Mouse (Mus musculus) heart, embryonic 10.5 days (tissue): ENCODE data around the gene Ghrh. TPM values are rescaled to one million over a fixed set of nuclear protein-coding genes. Genes with fewer than 3 reads are reported as not detected.
A peak's percentile ranks its signal among the peaks of the same experiment; 100 is the strongest.

Experiments
- DNase-seq: peaks from one replicate; pipeline ENCODE4 v3.0.0-alpha.2; 2017; ENCODE audit warnings: low spot score
- H3K27ac ChIP-seq: fragments of 300-500 bp; sonication (generic); 2 replicates; pipeline ENCODE4 v1.5.1; 2016; ENCODE audit warnings: mild to moderate bottlenecking
- H3K27me3 ChIP-seq: fragments of 300-500 bp; sonication (generic); 2 replicates; pipeline ENCODE4 v1.6.1; 2016; ENCODE audit warnings: mild to moderate bottlenecking; ENCODE audit not compliant: poor library complexity, insufficient read depth, severe bottlenecking
- H3K36me3 ChIP-seq: fragments of 300-500 bp; sonication (generic); 2 replicates; pipeline ENCODE4 v1.6.1; 2016; ENCODE audit warnings: mild to moderate bottlenecking, moderate library complexity
- H3K4me1 ChIP-seq: fragments of 300-500 bp; sonication (generic); 2 replicates; pipeline ENCODE4 v1.6.1; 2016; ENCODE audit warnings: mild to moderate bottlenecking
- H3K4me3 ChIP-seq: fragments of 300-500 bp; sonication (generic); 2 replicates; pipeline ENCODE4 v1.5.1; 2016; ENCODE audit warnings: mild to moderate bottlenecking, moderate library complexity
- H3K9me3 ChIP-seq: fragments of 300-500 bp; sonication (generic); 2 replicates; pipeline ENCODE4 v1.6.1; 2016; ENCODE audit warnings: mild to moderate bottlenecking, moderate library complexity
- WGBS: fragments of 180-500 bp; shearing (Covaris S2); methylation state at CpG from one replicate; pipeline ENCODE4 v1.1.7; 2016; 5-methylcytosine and 5-hydroxymethylcytosine counted together
- polyA plus RNA-seq: library from polyadenylated mRNA; unstranded; fragments of >200 nt; fragmentation: Nextera tagmentation; extraction: Ambion mirVana; gene quantifications from 2 replicates; pipeline ENCODE4 v1.2.1, GENCODE M21; 2016

The Ghrh gene
- polyA plus RNA-seq, 1 experiment from 2014 or later, result not detected

GRCm38 (mm10) chr2:157341554-157342270 lies 5.6 kb downstream of the Ghrh start:
- H3K9me3 ChIP-seq, result no peaks in the 10 kb centered on the region
- H3K4me3 ChIP-seq, result no peak overlapping the region
- no peaks in the 10 kb centered on the region for H3K36me3 ChIP-seq
- H3K27ac ChIP-seq, result peak overlapping the region; percentile 60; the same call in 1 of the 2 replicates
- 38% methylated on average over 11 of the region's 11 CpGs for WGBS
- DNase-seq, result peak; percentile 85
- peaks cover 31% of the 10 kb centered on the region for H3K4me1 ChIP-seq
- peaks cover 24% of the 10 kb centered on the region for H3K27me3 ChIP-seq

DNA sequence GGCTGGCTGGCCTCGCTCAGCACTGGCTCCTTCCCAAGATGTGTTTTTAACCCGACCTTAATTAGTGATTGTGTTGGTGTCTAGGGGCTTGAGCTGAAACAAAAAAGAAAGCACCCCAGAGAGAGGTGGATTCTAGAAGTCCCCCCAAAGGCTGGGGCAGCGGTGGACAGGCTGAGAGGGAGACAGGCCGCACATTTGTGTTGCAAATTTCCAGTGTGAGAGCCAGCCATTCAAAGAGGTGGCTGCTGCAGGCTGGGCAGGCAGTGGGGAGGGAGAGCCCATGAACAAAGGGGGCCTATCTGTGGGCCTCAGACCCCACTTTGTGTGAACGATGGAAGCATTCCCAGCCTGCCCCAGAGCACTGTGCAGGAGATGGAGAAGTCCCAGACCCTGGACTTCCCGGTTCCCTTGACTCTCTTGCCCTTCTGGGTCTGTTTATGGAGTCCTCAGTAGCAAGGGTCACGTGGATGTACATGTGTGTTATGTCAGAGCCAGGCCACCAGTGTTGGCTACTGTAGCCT lies 7.0 kb downstream of the Ghrh start:
- H3K9me3 ChIP-seq, result no peaks in the 10 kb centered on the region
- H3K4me3 ChIP-seq, result no peak overlapping the region
- DNase-seq, result no peak
- no peaks in the 10 kb centered on the region for H3K36me3 ChIP-seq
- H3K27ac ChIP-seq, result peak overlapping the region; percentile 59
- peaks cover 36% of the 10 kb centered on the region for H3K4me1 ChIP-seq
- 50% methylated on average over 7 of the region's 7 CpGs for WGBS
- peaks cover 24% of the 10 kb centered on the region for H3K27me3 ChIP-seq

- H3K4me3 ChIP-seq, result no peak overlapping the region
- peaks cover 20% of the 10 kb centered on the region for H3K27me3 ChIP-seq
- peak overlapping the region; percentile 42; the same call in 1 of the 2 replicates for H3K27ac ChIP-seq
- no peaks in the 10 kb centered on the region for H3K36me3 ChIP-seq
- H3K4me1 ChIP-seq, result peaks cover 36% of the 10 kb centered on the region
- no peaks in the 10 kb centered on the region for H3K9me3 ChIP-seq
- no peak for DNase-seq
- 76% methylated on average over 7 of the region's 7 CpGs for WGBS
Observed at GRCm38 (mm10) chr2:157339532-157339931, 7.8 kb downstream of the Ghrh start.

GRCm38 (mm10) chr2:157338663-157339062 lies 8.6 kb downstream of the Ghrh start:
- WGBS, result 36% methylated on average over 5 of the region's 5 CpGs
- H3K4me3 ChIP-seq, result no peak overlapping the region
- peaks cover 17% of the 10 kb centered on the region for H3K27me3 ChIP-seq
- H3K27ac ChIP-seq, result no peak overlapping the region
- peaks cover 36% of the 10 kb centered on the region for H3K4me1 ChIP-seq
- peak; percentile 83 for DNase-seq
- no peaks in the 10 kb centered on the region for H3K36me3 ChIP-seq
- H3K9me3 ChIP-seq, result no peaks in the 10 kb centered on the region

- DNase-seq, result no peak
Observed at GRCm38 (mm10) chr2:157332059-157332458, 15.2 kb downstream of the Ghrh start.

DNA sequence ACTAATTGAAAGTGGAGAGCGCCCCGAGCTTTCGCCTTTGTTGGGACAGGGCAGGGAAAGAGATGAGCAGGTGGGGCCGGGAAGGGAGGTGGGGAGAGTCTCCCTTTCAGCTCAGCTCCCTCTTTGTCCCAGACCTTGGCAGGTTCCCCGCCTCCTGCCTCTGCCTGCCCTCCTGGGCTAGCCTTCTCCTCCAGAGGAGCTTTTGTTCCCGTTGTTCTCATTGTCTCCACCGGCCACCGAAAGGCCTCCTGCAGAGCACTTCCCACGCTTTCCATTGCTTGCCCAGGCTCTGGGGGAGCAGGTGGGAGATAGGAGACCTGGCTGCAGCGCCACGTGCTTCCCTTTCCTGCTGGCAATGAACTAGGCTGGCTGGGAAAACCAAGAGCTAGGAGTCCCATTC lies 18.7 kb downstream of the Ghrh start:
- peaks cover 24% of the 10 kb centered on the region for H3K4me1 ChIP-seq
- no peak overlapping the region for H3K4me3 ChIP-seq
- no peak for DNase-seq
- peaks cover 50% of the 10 kb centered on the region for H3K36me3 ChIP-seq
- WGBS, result 23% methylated on average over 11 of the region's 11 CpGs
- no peaks in the 10 kb centered on the region for H3K27me3 ChIP-seq
- no peaks in the 10 kb centered on the region for H3K9me3 ChIP-seq
- peak overlapping the region; percentile 67; the same call in 1 of the 2 replicates for H3K27ac ChIP-seq

More at GRCm38 (mm10) chr2:157332059-157332458, 15.2 kb downstream of the Ghrh start:
- Histone ChIP-seq H3K4me3 (no peak overlapping the region), H3K27ac (no peak overlapping the region), H3K9me3 (no peaks in the 10 kb centered on the region), H3K36me3 (peaks cover 17% of the 10 kb centered on the region), H3K4me1 (peaks cover 31% of the 10 kb centered on the region), H3K27me3 (peaks cover 4% of the 10 kb centered on the region)
- 75% methylated on average over 5 of the region's 5 CpGs for WGBS

GRCm38 (mm10) chr2:157328106-157328505 lies 19.2 kb downstream of the Ghrh start:
- H3K27ac ChIP-seq, result peak overlapping the region; percentile 67; the same call in 1 of the 2 replicates
- 40% methylated on average over 5 of the region's 5 CpGs for WGBS
- H3K4me3 ChIP-seq, result no peak overlapping the region
- H3K4me1 ChIP-seq, result peaks cover 24% of the 10 kb centered on the region
- H3K36me3 ChIP-seq, result peaks cover 55% of the 10 kb centered on the region
- DNase-seq, result no peak
- H3K9me3 ChIP-seq, result no peaks in the 10 kb centered on the region
- H3K27me3 ChIP-seq, result no peaks in the 10 kb centered on the region

DNA sequence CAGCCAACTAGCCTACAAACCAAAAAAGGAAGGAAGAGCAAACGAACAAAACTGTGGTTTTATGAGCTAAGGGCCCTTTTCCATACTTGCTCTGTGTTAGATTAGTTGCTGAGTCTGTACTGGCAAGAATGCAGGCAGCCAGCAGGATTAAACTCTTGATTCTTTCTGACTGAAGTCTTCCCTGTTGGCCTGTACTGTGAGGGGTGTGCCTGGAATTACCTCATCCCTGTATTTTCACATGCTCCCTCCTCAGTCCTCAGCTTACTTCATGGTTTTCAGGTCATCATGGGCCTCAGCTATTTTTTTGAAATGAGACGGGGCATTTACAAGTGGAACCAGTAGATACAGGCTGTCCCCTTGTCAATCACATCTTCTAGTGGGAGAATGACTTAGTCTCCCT lies 22.1 kb downstream of the Ghrh start:
- no peaks in the 10 kb centered on the region for H3K27me3 ChIP-seq
- no peak overlapping the region for H3K27ac ChIP-seq
- 84% methylated on average over 2 of the region's 2 CpGs for WGBS

GRCm38 (mm10) chr2:157322029-157322766 lies 25.1 kb downstream of the Ghrh start:
- Histone ChIP-seq H3K27me3 (no peaks in the 10 kb centered on the region), H3K36me3 (peaks cover 94% of the 10 kb centered on the region), H3K4me3 (no peak overlapping the region), H3K27ac (no peak overlapping the region), H3K9me3 (no peaks in the 10 kb centered on the region), H3K4me1 (no peaks in the 10 kb centered on the region)
- 95% methylated on average over 5 of the region's 5 CpGs for WGBS
- no peak for DNase-seq

More for the DNA sequence above, 22.1 kb downstream of the Ghrh start:
- DNase-seq, result no peak
- Histone ChIP-seq H3K4me3 (no peak overlapping the region), H3K9me3 (no peaks in the 10 kb centered on the region), H3K4me1 (peaks cover 11% of the 10 kb centered on the region; the same call in 1 of the 2 replicates), H3K36me3 (peaks cover 84% of the 10 kb centered on the region)

- Histone ChIP-seq H3K9me3 (no peaks in the 10 kb centered on the region), H3K27ac (no peak overlapping the region), H3K4me3 (no peak overlapping the region), H3K36me3 (peaks cover 95% of the 10 kb centered on the region), H3K27me3 (no peaks in the 10 kb centered on the region), H3K4me1 (no peaks in the 10 kb centered on the region)
- 75% methylated on average over 5 of the region's 5 CpGs for WGBS
- DNase-seq, result no peak
Observed at GRCm38 (mm10) chr2:157320886-157321285, 26.4 kb downstream of the Ghrh start.

- H3K36me3 ChIP-seq, result peaks cover 95% of the 10 kb centered on the region
- no peak for DNase-seq
- 87% methylated on average over 8 of the region's 8 CpGs for WGBS
Observed at GRCm38 (mm10) chr2:157320135-157320534, 27.2 kb downstream of the Ghrh start.

DNA sequence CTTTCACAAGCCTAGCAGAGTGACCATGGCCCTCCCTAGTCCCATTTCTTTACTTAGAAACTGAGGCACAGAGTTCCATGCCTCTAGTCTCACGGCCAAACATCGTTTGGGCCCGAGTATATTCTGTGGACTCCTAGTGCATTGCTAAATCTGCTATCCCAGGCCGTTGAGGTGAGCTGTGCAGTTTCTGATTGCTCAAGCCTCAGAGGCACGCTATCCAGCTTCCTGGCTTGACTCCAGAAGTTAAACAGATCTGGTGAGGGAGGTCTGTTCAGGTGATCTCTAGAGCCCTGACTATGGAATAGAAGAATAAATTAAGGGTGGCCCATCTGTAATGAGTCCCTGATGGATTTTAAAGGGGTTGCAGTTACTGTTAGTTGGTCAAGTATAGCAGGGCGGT lies 30.1 kb downstream of the Ghrh start:
- no peak overlapping the region for H3K4me3 ChIP-seq
- no peak overlapping the region for H3K27ac ChIP-seq
- WGBS, result 95% methylated on average over 6 of the region's 6 CpGs
- no peak for DNase-seq
- H3K4me1 ChIP-seq, result no peaks in the 10 kb centered on the region
- no peaks in the 10 kb centered on the region for H3K27me3 ChIP-seq
- no peaks in the 10 kb centered on the region for H3K9me3 ChIP-seq
- peaks cover 95% of the 10 kb centered on the region for H3K36me3 ChIP-seq

More at GRCm38 (mm10) chr2:157320135-157320534, 27.2 kb downstream of the Ghrh start:
- Histone ChIP-seq H3K27ac (no peak overlapping the region), H3K4me3 (no peak overlapping the region), H3K4me1 (no peaks in the 10 kb centered on the region), H3K27me3 (no peaks in the 10 kb centered on the region), H3K9me3 (no peaks in the 10 kb centered on the region)

- Histone ChIP-seq H3K4me3 (no peak overlapping the region), H3K36me3 (peaks cover 95% of the 10 kb centered on the region), H3K27me3 (no peaks in the 10 kb centered on the region), H3K9me3 (no peaks in the 10 kb centered on the region), H3K4me1 (no peaks in the 10 kb centered on the region), H3K27ac (no peak overlapping the region)
- DNase-seq, result no peak
- WGBS, result 88% methylated on average over 14 of the region's 14 CpGs
Observed at GRCm38 (mm10) chr2:157316358-157316933, 30.9 kb downstream of the Ghrh start.
